Mouse (Mus musculus): ENCODE results near the gene Foxr2. TPM values are rescaled to one million over a fixed set of nuclear protein-coding genes. Genes with fewer than 3 reads are reported as not detected.

The Foxr2 gene
- polyA plus RNA-seq, 1 experiment from 2014 or later = 0.68 TPM

Other genes with a start within 250 kb of the Foxr2 start
- 1.7 and 2.0 TPM in 2 replicates for gene Usp51, start 112.3 kb upstream of the Foxr2 start, polyA plus RNA-seq (2015; fragmentation: Nextera tagmentation; extraction: Ambion mirVana)
- 100 and 105 TPM in 2 replicates for gene Mageh1, start 81.2 kb upstream of the Foxr2 start, polyA plus RNA-seq (2015; fragmentation: Nextera tagmentation; extraction: Ambion mirVana)
- 6.3 and 6.9 TPM in 2 replicates for gene Rragb, start 21.2 kb downstream of the Foxr2 start, polyA plus RNA-seq (2015; fragmentation: Nextera tagmentation; extraction: Ambion mirVana)
- gene Klf8, start 118.7 kb downstream of the Foxr2 start, polyA plus RNA-seq (2015; fragmentation: Nextera tagmentation; extraction: Ambion mirVana) = 8.5 and 8.6 TPM in 2 replicates